Mouse (Mus musculus): ENCODE data around the gene Pik3cd. TPM values are rescaled to one million over a fixed set of nuclear protein-coding genes. Genes with fewer than 3 reads are reported as not detected.
A peak's percentile ranks its signal among the peaks of the same experiment; 100 is the strongest.

The Pik3cd gene
- polyA plus RNA-seq, 1 experiment from 2014 or later = 7.8 TPM

- Histone ChIP-seq H3K4me3 (ENCODE audit: low read length) (peak within 1 kb of the TSS; percentile 88), H3K9ac (ENCODE audit: low read length) (peak within 1 kb of the TSS; percentile 93), H3K4me2 (ENCODE audit: low read depth, low read length) (peak within 1 kb of the TSS; percentile 95), H3K27me3 (ENCODE audit: control insufficient read depth, insufficient read depth, low read length) (no peaks in the 10 kb centered on the region), H3K36me3 (ENCODE audit: control insufficient read depth, insufficient read depth) (no peaks in the 10 kb centered on the region), H3K27ac (ENCODE audit: low read length) (peak within 1 kb of the TSS; percentile 86), H3K9me3 (replicated peaks; ENCODE audit: control insufficient read depth, low read length) (no peaks in the 10 kb centered on the region), H3K4me1 (ENCODE audit: control insufficient read depth, insufficient read depth, low read length) (peaks cover 45% of the 10 kb centered on the region)
- ATAC-seq (replicated peaks; ENCODE audit: extremely low read depth, insufficient read depth, low FRiP score) = peak; percentile 86
- WGBS = under 1% methylated on average over 97 of the region's 97 CpGs
Measured at GRCm38 (mm10) chr4:149737383-149738324, 35.3 kb upstream of the Pik3cd start, which contains the start of gene Tmem201. Tmem201 (minus strand) TSS chr4:149738044.

- Histone ChIP-seq H3K9ac (ENCODE audit: low read length) (peak overlapping the region; percentile 93), H3K4me1 (ENCODE audit: control insufficient read depth, insufficient read depth, low read length) (peaks cover 52% of the 10 kb centered on the region), H3K36me3 (ENCODE audit: control insufficient read depth, insufficient read depth) (no peaks in the 10 kb centered on the region), H3K27me3 (ENCODE audit: control insufficient read depth, insufficient read depth, low read length) (no peaks in the 10 kb centered on the region), H3K9me3 (replicated peaks; ENCODE audit: control insufficient read depth, low read length) (no peaks in the 10 kb centered on the region), H3K4me2 (ENCODE audit: low read depth, low read length) (peak overlapping the region; percentile 95), H3K27ac (ENCODE audit: low read length) (peak overlapping the region; percentile 86), H3K4me3 (ENCODE audit: low read length) (peak overlapping the region; percentile 88)
- 0 out of 2 replicates have a peak, but pooled peaks have one; percentile 7 for ATAC-seq (replicated peaks; ENCODE audit: extremely low read depth, insufficient read depth, low FRiP score)
- WGBS = 17% methylated on average over 4 of the region's 4 CpGs
Measured at GRCm38 (mm10) chr4:149736581-149736980, 34.2 kb upstream of the Pik3cd start.

- H3K4me2 ChIP-seq (ENCODE audit: low read depth, low read length) = peak overlapping the region; percentile 95; the same call in 1 of the 2 replicates
- no peaks in the 10 kb centered on the region for H3K27me3 ChIP-seq (ENCODE audit: control insufficient read depth, insufficient read depth, low read length)
- H3K4me1 ChIP-seq (ENCODE audit: control insufficient read depth, insufficient read depth, low read length) = peaks cover 58% of the 10 kb centered on the region
- ATAC-seq (replicated peaks; ENCODE audit: extremely low read depth, insufficient read depth, low FRiP score) = no peak
- no peaks in the 10 kb centered on the region for H3K9me3 ChIP-seq (replicated peaks; ENCODE audit: control insufficient read depth, low read length)
- 57% methylated on average over 5 of the region's 5 CpGs for WGBS
- no peak overlapping the region; the same call in 1 of the 2 replicates for H3K27ac ChIP-seq (ENCODE audit: low read length)
- H3K9ac ChIP-seq (ENCODE audit: low read length) = 0 out of 2 replicates have a peak overlapping the region, but pooled peaks have one; percentile 5
- H3K36me3 ChIP-seq (ENCODE audit: control insufficient read depth, insufficient read depth) = peaks cover under 1% of the 10 kb centered on the region; the same call in 1 of the 2 replicates
- H3K4me3 ChIP-seq (ENCODE audit: low read length) = no peak overlapping the region
Measured at GRCm38 (mm10) chr4:149735624-149736250, 33.4 kb upstream of the Pik3cd start.

GRCm38 (mm10) chr4:149734730-149735475 lies 32.5 kb upstream of the Pik3cd start:
- Histone ChIP-seq H3K36me3 (ENCODE audit: control insufficient read depth, insufficient read depth) (peaks cover 2% of the 10 kb centered on the region; the same call in 1 of the 2 replicates), H3K4me2 (ENCODE audit: low read depth, low read length) (no peak overlapping the region), H3K27me3 (ENCODE audit: control insufficient read depth, insufficient read depth, low read length) (no peaks in the 10 kb centered on the region), H3K4me3 (ENCODE audit: low read length) (no peak overlapping the region), H3K9me3 (replicated peaks; ENCODE audit: control insufficient read depth, low read length) (no peaks in the 10 kb centered on the region), H3K27ac (ENCODE audit: low read length) (peak overlapping the region; percentile 69; the same call in 1 of the 2 replicates), H3K9ac (ENCODE audit: low read length) (no peak overlapping the region; the same call in 1 of the 2 replicates), H3K4me1 (ENCODE audit: control insufficient read depth, insufficient read depth, low read length) (peaks cover 58% of the 10 kb centered on the region)
- 70% methylated on average over 10 of the region's 10 CpGs for WGBS
- no peak for ATAC-seq (replicated peaks; ENCODE audit: extremely low read depth, insufficient read depth, low FRiP score)

- Histone ChIP-seq H3K9me3 (replicated peaks; ENCODE audit: control insufficient read depth, low read length) (no peaks in the 10 kb centered on the region), H3K4me1 (ENCODE audit: control insufficient read depth, insufficient read depth, low read length) (peaks cover 58% of the 10 kb centered on the region), H3K27me3 (ENCODE audit: control insufficient read depth, insufficient read depth, low read length) (no peaks in the 10 kb centered on the region), H3K4me2 (ENCODE audit: low read depth, low read length) (no peak overlapping the region), H3K27ac (ENCODE audit: low read length) (peak overlapping the region; percentile 69), H3K36me3 (ENCODE audit: control insufficient read depth, insufficient read depth) (peaks cover 6% of the 10 kb centered on the region), H3K4me3 (ENCODE audit: low read length) (no peak overlapping the region), H3K9ac (ENCODE audit: low read length) (peak overlapping the region; percentile 34; the same call in 1 of the 2 replicates)
- ATAC-seq (replicated peaks; ENCODE audit: extremely low read depth, insufficient read depth, low FRiP score) = no peak
- 79% methylated on average over 6 of the region's 6 CpGs for WGBS
Measured at GRCm38 (mm10) chr4:149734246-149734645, 31.9 kb upstream of the Pik3cd start.

- no peaks in the 10 kb centered on the region for H3K9me3 ChIP-seq (replicated peaks; ENCODE audit: control insufficient read depth, low read length)
- H3K4me1 ChIP-seq (ENCODE audit: control insufficient read depth, insufficient read depth, low read length) = peaks cover 58% of the 10 kb centered on the region
- no peaks in the 10 kb centered on the region for H3K27me3 ChIP-seq (ENCODE audit: control insufficient read depth, insufficient read depth, low read length)
- H3K4me2 ChIP-seq (ENCODE audit: low read depth, low read length) = no peak overlapping the region; the same call in 1 of the 2 replicates
- peak overlapping the region; percentile 69 for H3K27ac ChIP-seq (ENCODE audit: low read length)
- WGBS = 52% methylated on average over 6 of the region's 6 CpGs
- peaks cover 11% of the 10 kb centered on the region for H3K36me3 ChIP-seq (ENCODE audit: control insufficient read depth, insufficient read depth)
- H3K9ac ChIP-seq (ENCODE audit: low read length) = peak overlapping the region; percentile 34; the same call in 1 of the 2 replicates
- ATAC-seq (replicated peaks; ENCODE audit: extremely low read depth, insufficient read depth, low FRiP score) = no peak
- H3K4me3 ChIP-seq (ENCODE audit: low read length) = no peak overlapping the region
Measured at GRCm38 (mm10) chr4:149733748-149734147, 31.4 kb upstream of the Pik3cd start.

- ATAC-seq (replicated peaks; ENCODE audit: extremely low read depth, insufficient read depth, low FRiP score) = no peak
- H3K27me3 ChIP-seq (ENCODE audit: control insufficient read depth, insufficient read depth, low read length) = no peaks in the 10 kb centered on the region
- H3K9ac ChIP-seq (ENCODE audit: low read length) = peak overlapping the region; percentile 52
- peaks cover 58% of the 10 kb centered on the region for H3K4me1 ChIP-seq (ENCODE audit: control insufficient read depth, insufficient read depth, low read length)
- peak overlapping the region; percentile 66 for H3K27ac ChIP-seq (ENCODE audit: low read length)
- H3K36me3 ChIP-seq (ENCODE audit: control insufficient read depth, insufficient read depth) = peaks cover 16% of the 10 kb centered on the region
- no peaks in the 10 kb centered on the region for H3K9me3 ChIP-seq (replicated peaks; ENCODE audit: control insufficient read depth, low read length)
- no peak overlapping the region for H3K4me2 ChIP-seq (ENCODE audit: low read depth, low read length)
- H3K4me3 ChIP-seq (ENCODE audit: low read length) = no peak overlapping the region
- 44% methylated on average over 10 of the region's 10 CpGs for WGBS
Measured at GRCm38 (mm10) chr4:149732800-149733199, 30.4 kb upstream of the Pik3cd start.

- ATAC-seq (replicated peaks; ENCODE audit: extremely low read depth, insufficient read depth, low FRiP score) = no peak
- H3K9me3 ChIP-seq (replicated peaks; ENCODE audit: control insufficient read depth, low read length) = no peaks in the 10 kb centered on the region
- H3K4me3 ChIP-seq (ENCODE audit: low read length) = no peak overlapping the region
- H3K4me1 ChIP-seq (ENCODE audit: control insufficient read depth, insufficient read depth, low read length) = peaks cover 58% of the 10 kb centered on the region
- peak overlapping the region; percentile 66 for H3K27ac ChIP-seq (ENCODE audit: low read length)
- peaks cover 21% of the 10 kb centered on the region for H3K36me3 ChIP-seq (ENCODE audit: control insufficient read depth, insufficient read depth)
- H3K27me3 ChIP-seq (ENCODE audit: control insufficient read depth, insufficient read depth, low read length) = no peaks in the 10 kb centered on the region
- 88% methylated on average over 3 of the region's 3 CpGs for WGBS
- H3K9ac ChIP-seq (ENCODE audit: low read length) = peak overlapping the region; percentile 52
- no peak overlapping the region for H3K4me2 ChIP-seq (ENCODE audit: low read depth, low read length)
Measured at GRCm38 (mm10) chr4:149732313-149732712, 29.9 kb upstream of the Pik3cd start.
